In genomic region chr10:12488518-12488917, GRCm38 (mm10) we compare ENCODE assay signal across 29 mouse cellular contexts.
DNase-seq lines count a peak whose midpoint lies in the region; ATAC-seq and TF ChIP-seq lines count a peak whose summit lies in the region.
"Had no signal": no experiment of that assay in that cellular context is flagged by ENCODE, and none has a peak within 500 bp of the region (broad histone marks: within the 10 kb centered on the region; RNA-seq: fewer than 3 reads in every experiment).

No protein-coding gene starts in this region.

- no peaks in the 10 kb centered on the region for H3K36me3 ChIP-seq in kidney, adult 2 months (ENCODE audit: control insufficient read depth, insufficient read depth, low read length)
- no peaks in the 10 kb centered on the region for H3K36me3 ChIP-seq in midbrain, embryonic 10.5 days
- no peaks in the 10 kb centered on the region for H3K36me3 ChIP-seq in midbrain, postnatal 0 days (ENCODE audit: insufficient read depth, low read length)
- no peaks in the 10 kb centered on the region for H3K36me3 ChIP-seq in intestine, postnatal 0 days (ENCODE audit: control insufficient read depth, insufficient read depth)
- H3K36me3 ChIP-seq: embryonic facial prominence, embryonic 10.5 days; embryonic facial prominence, embryonic 15.5 days; forebrain, embryonic 15.5 days; kidney, embryonic 15.5 days; liver, embryonic 15.5 days; midbrain, embryonic 13.5 days; stomach, embryonic 15.5 days had no signal

- H3K4me1 ChIP-seq in kidney, adult 2 months (ENCODE audit: control insufficient read depth, insufficient read depth, low read length): no peaks in the 10 kb centered on the region
- H3K4me1 ChIP-seq in midbrain, embryonic 10.5 days: peaks cover 28% of the 10 kb centered on the region
- H3K4me1 ChIP-seq in midbrain, postnatal 0 days (ENCODE audit: insufficient read depth, low read length): no peaks in the 10 kb centered on the region
- 0 out of 2 replicates have a peak, but pooled peaks cover 5% of the 10 kb centered on the region for H3K4me1 ChIP-seq in intestine, postnatal 0 days (replicated peaks; ENCODE audit: control insufficient read depth, insufficient read depth, low read length)
- H3K4me1 ChIP-seq: embryonic facial prominence, embryonic 15.5 days; heart, embryonic 13.5 days; kidney, embryonic 15.5 days; liver, embryonic 15.5 days; stomach, embryonic 15.5 days had no signal

- peak; percentile 14 for DNase-seq in kidney, adult 2 months
- DNase-seq in kidney, adult 11 months: no peak
- DNase-seq in midbrain, embryonic 10.5 days (ENCODE audit: low spot score): no peak
- no peak for DNase-seq in midbrain, postnatal 0 days (ENCODE audit: low spot score)
- DNase-seq in urinary bladder, postnatal 4 days (ENCODE audit: low spot score in 2 of 2): no peak
- no peak for DNase-seq in layer of hippocampus, postnatal 14 days (ENCODE audit: low spot score in 2 of 2)
- DNase-seq in layer of hippocampus, postnatal 36 days: no peak
- DNase-seq: adrenal gland, adult 2 months; cerebellum, adult 2 months; cerebellum, postnatal 14 days; gastrocnemius, adult 2 months; gastrocnemius, postnatal 36 days; heart, postnatal 10 days; liver; lung, postnatal 4 days; right cerebral cortex, postnatal 14 days; thymus, postnatal 14 days had no signal

- H3K4me2 ChIP-seq in midbrain, postnatal 0 days (ENCODE audit: low read depth, low read length, poor library complexity, severe bottlenecking): no peak overlapping the region
- H3K4me2 ChIP-seq in intestine, postnatal 0 days (replicated peaks; ENCODE audit: low read depth): no peak overlapping the region
- H3K4me2 ChIP-seq: embryonic facial prominence, embryonic 15.5 days; forebrain, embryonic 15.5 days; heart, embryonic 13.5 days; hindbrain, embryonic 14.5 days; kidney, embryonic 15.5 days; liver, embryonic 15.5 days; midbrain, embryonic 13.5 days; stomach, embryonic 15.5 days had no signal

- no peak overlapping the region for H3K27ac ChIP-seq in kidney, adult 2 months (ENCODE audit: insufficient read depth, low read depth, low read length)
- H3K27ac ChIP-seq in midbrain, embryonic 10.5 days (replicated peaks): peak overlapping the region; percentile 42; the same call in 1 of the 2 replicates
- H3K27ac ChIP-seq in midbrain, postnatal 0 days (ENCODE audit: low read depth, low read length): no peak overlapping the region
- H3K27ac ChIP-seq in intestine, postnatal 0 days (ENCODE audit: low read depth, low read length): no peak overlapping the region
- H3K27ac ChIP-seq: embryonic facial prominence, embryonic 10.5 days; forebrain, embryonic 15.5 days; gastrocnemius, adult 2 months; heart, embryonic 13.5 days; hindbrain, embryonic 14.5 days; kidney, embryonic 15.5 days; liver, embryonic 15.5 days; midbrain, embryonic 13.5 days; stomach, embryonic 15.5 days had no signal

- no peak overlapping the region for H3K4me3 ChIP-seq in kidney, adult 2 months (ENCODE audit: insufficient read depth, low read depth, low read length)
- no peak overlapping the region for H3K4me3 ChIP-seq in midbrain, embryonic 10.5 days
- H3K4me3 ChIP-seq in midbrain, postnatal 0 days (ENCODE audit: low read depth, low read length): no peak overlapping the region
- no peak overlapping the region for H3K4me3 ChIP-seq in intestine, postnatal 0 days (ENCODE audit: low read depth, low read length)
- H3K4me3 ChIP-seq: embryonic facial prominence, embryonic 10.5 days; embryonic facial prominence, embryonic 15.5 days; forebrain, embryonic 15.5 days; gastrocnemius, adult 2 months; heart, embryonic 13.5 days; kidney, embryonic 15.5 days; liver, embryonic 15.5 days; midbrain, embryonic 13.5 days; stomach, embryonic 15.5 days had no signal

- TF ChIP-seq POLR2A in kidney, adult 2 months (IDR thresholded peaks at IDR 0.05; ENCODE audit: low read depth, low read length): no peak

- H3K9me3 ChIP-seq in midbrain, embryonic 10.5 days (replicated peaks): no peaks in the 10 kb centered on the region
- no peaks in the 10 kb centered on the region for H3K9me3 ChIP-seq in midbrain, postnatal 0 days (ENCODE audit: low read length)
- no peaks in the 10 kb centered on the region for H3K9me3 ChIP-seq in intestine, postnatal 0 days (ENCODE audit: control insufficient read depth)
- H3K9me3 ChIP-seq: embryonic facial prominence, embryonic 10.5 days; embryonic facial prominence, embryonic 15.5 days; forebrain, embryonic 15.5 days; heart, embryonic 13.5 days; kidney, embryonic 15.5 days; liver, embryonic 15.5 days; megakaryocyte, embryonic 14.5 days; midbrain, embryonic 13.5 days; stomach, embryonic 15.5 days had no signal

- H3K9ac ChIP-seq in midbrain, postnatal 0 days (replicated peaks; ENCODE audit: low read length, poor library complexity, severe bottlenecking): no peak overlapping the region
- no peak overlapping the region for H3K9ac ChIP-seq in intestine, postnatal 0 days (ENCODE audit: low read depth, low read length)
- H3K9ac ChIP-seq: embryonic facial prominence, embryonic 15.5 days; forebrain, embryonic 15.5 days; heart, embryonic 13.5 days; hindbrain, embryonic 14.5 days; kidney, embryonic 15.5 days; liver, embryonic 15.5 days; midbrain, embryonic 13.5 days; stomach, embryonic 15.5 days had no signal

- no peak for ATAC-seq in midbrain, postnatal 0 days (ENCODE audit: low FRiP score)
- 0 out of 2 replicates have a peak, but pooled peaks have one; percentile 43 for ATAC-seq in intestine, postnatal 0 days
- ATAC-seq: activated CD4-positive, CD25-positive, alpha-beta regulatory T cell, adult 4 months; forebrain, embryonic 15.5 days; midbrain, embryonic 13.5 days had no signal

- 54% methylated on average over 3 of the region's 3 CpGs for WGBS in kidney, adult 2 months
- 82% methylated on average over 3 of the region's 3 CpGs for WGBS in midbrain, embryonic 10.5 days
- WGBS in midbrain, postnatal 0 days: 76% methylated on average over 3 of the region's 3 CpGs
- WGBS in intestine, postnatal 0 days: 37% methylated on average over 3 of the region's 3 CpGs

- no peaks in the 10 kb centered on the region for H3K27me3 ChIP-seq in kidney, adult 2 months (replicated peaks; ENCODE audit: control insufficient read depth, insufficient read depth, low read length)
- no peaks in the 10 kb centered on the region for H3K27me3 ChIP-seq in midbrain, embryonic 10.5 days (ENCODE audit: low read depth, poor library complexity, severe bottlenecking)
- no peaks in the 10 kb centered on the region for H3K27me3 ChIP-seq in midbrain, postnatal 0 days (ENCODE audit: insufficient read depth, low read length)
- no peaks in the 10 kb centered on the region for H3K27me3 ChIP-seq in intestine, postnatal 0 days (replicated peaks; ENCODE audit: control insufficient read depth, insufficient read depth, low read length)
- H3K27me3 ChIP-seq: embryonic facial prominence, embryonic 15.5 days; forebrain, embryonic 15.5 days; heart, embryonic 13.5 days; kidney, embryonic 15.5 days; liver, embryonic 15.5 days; megakaryocyte, embryonic 14.5 days; midbrain, embryonic 13.5 days; stomach, embryonic 15.5 days had no signal

- no peak for TF ChIP-seq CTCF in kidney, adult 2 months (conservative IDR thresholded peaks at IDR 0.05; ENCODE audit: insufficient read depth, insufficient read length, low read depth, low read length)
- TF ChIP-seq CTCF in midbrain, postnatal 0 days (IDR thresholded peaks at IDR 0.05): no peak
- TF ChIP-seq CTCF in intestine, postnatal 0 days (IDR thresholded peaks at IDR 0.05; ENCODE audit: low read depth): no peak
